Mouse (Mus musculus): ENCODE measurements around the gene Tmem132b. TPM values are rescaled to one million over a fixed set of nuclear protein-coding genes. Genes with fewer than 3 reads are reported as not detected.

The Tmem132b gene
- polyA plus RNA-seq, 1 experiment from 2014 or later: 0.42 TPM

DNA sequence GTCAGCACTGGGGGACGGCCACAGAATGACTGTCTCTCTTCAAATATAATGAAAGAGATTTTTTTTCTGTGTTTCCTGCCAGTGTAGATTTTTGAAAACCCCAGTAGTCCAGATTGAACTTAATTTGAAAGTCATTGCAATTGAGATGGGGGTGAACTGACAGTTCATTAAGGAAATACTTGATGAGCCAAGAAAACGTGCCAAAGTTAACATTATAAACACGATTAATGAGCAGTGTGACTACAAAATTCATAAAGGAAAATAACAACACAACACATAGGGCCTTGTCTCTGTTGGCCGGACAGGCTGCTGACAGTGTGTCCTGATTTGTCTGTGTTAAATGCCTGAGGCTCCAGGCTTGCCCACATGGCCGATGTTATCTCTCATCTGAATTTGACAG, 276.3 kb downstream of the Tmem132b start:
- Histone ChIP-seq H3K9me3 (ENCODE audit: control insufficient read depth, low read length) (no peaks in the 10 kb centered on the region; the same call in 1 of the 2 replicates), H3K36me3 (ENCODE audit: control insufficient read depth, insufficient read depth, low read length) (no peaks in the 10 kb centered on the region), H3K4me2 (no peak overlapping the region), H3K27ac (ENCODE audit: low read depth, low read length) (no peak overlapping the region), H3K4me3 (ENCODE audit: low read depth, low read length) (no peak overlapping the region), H3K27me3 (ENCODE audit: control insufficient read depth, insufficient read depth, low read length) (no peaks in the 10 kb centered on the region), H3K4me1 (ENCODE audit: control insufficient read depth, insufficient read depth, low read length) (0 out of 2 replicates have a peak, but pooled peaks cover 2% of the 10 kb centered on the region), H3K9ac (ENCODE audit: low read length) (no peak overlapping the region)
- no peak for DNase-seq (ENCODE audit: low spot score, missing footprints)
- 88% methylated on average over 5 of the region's 5 CpGs for WGBS
- no peak for ATAC-seq (ENCODE audit: low FRiP score)

DNA sequence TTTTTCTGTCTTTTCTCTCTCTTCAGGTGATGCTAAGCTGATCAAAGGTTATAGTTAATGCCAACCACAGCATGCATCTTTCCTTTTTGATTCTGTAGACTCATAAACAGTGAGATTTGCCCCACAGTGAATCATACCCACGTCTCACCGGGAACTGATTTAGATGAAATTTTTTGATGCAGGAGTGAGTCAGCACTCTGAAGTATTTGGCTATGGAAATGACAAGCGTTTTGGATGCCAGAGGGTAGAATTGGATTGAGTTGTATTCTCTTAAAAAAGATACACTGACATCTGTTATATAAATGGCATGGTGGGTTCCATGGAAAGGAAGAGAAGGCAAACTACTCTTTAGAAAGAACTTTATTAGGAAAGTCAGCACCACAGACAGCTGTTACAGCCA, 297.8 kb downstream of the Tmem132b start:
- Histone ChIP-seq H3K27ac (ENCODE audit: low read depth, low read length) (no peak overlapping the region), H3K9ac (ENCODE audit: low read length) (no peak overlapping the region), H3K4me1 (ENCODE audit: control insufficient read depth, insufficient read depth, low read length) (no peaks in the 10 kb centered on the region), H3K9me3 (ENCODE audit: control insufficient read depth, low read length) (no peaks in the 10 kb centered on the region), H3K4me3 (ENCODE audit: low read depth, low read length) (no peak overlapping the region), H3K36me3 (ENCODE audit: control insufficient read depth, insufficient read depth, low read length) (no peaks in the 10 kb centered on the region), H3K4me2 (no peak overlapping the region), H3K27me3 (ENCODE audit: control insufficient read depth, insufficient read depth, low read length) (no peaks in the 10 kb centered on the region)
- ATAC-seq (ENCODE audit: low FRiP score): no peak
- no peak for DNase-seq (ENCODE audit: low spot score, missing footprints)
- WGBS: 87% methylated on average over 3 of the region's 3 CpGs

DNA sequence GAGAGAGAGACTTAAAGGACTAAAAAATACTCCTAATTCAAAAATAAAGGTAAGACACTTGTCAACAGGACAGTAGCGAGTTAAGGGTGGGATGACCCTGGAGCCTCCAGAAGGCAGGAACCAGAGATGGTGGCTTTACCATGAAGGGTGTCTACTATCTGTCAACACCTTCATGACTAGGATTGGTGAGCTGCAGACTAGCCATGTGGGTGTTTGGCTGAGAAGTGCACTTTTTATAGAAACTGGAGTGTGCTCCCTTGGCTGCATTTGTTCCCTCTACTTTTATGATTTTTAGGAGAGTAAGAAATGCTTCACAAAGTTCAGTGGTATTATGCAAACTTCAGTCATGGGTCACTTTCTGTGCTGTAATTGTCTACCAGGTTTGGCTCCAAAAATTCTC, 304.3 kb downstream of the Tmem132b start:
- no peak overlapping the region for H3K4me3 ChIP-seq (ENCODE audit: low read depth, low read length)
- no peaks in the 10 kb centered on the region for H3K9me3 ChIP-seq (ENCODE audit: control insufficient read depth, low read length)
- WGBS: 81% methylated on average over 1 of the region's 1 CpGs
- no peak overlapping the region for H3K9ac ChIP-seq (ENCODE audit: low read length)
- H3K27me3 ChIP-seq (ENCODE audit: control insufficient read depth, insufficient read depth, low read length): no peaks in the 10 kb centered on the region
- H3K27ac ChIP-seq (ENCODE audit: low read depth, low read length): no peak overlapping the region
- no peak overlapping the region for H3K4me2 ChIP-seq
- no peaks in the 10 kb centered on the region for H3K4me1 ChIP-seq (ENCODE audit: control insufficient read depth, insufficient read depth, low read length)
- H3K36me3 ChIP-seq (ENCODE audit: control insufficient read depth, insufficient read depth, low read length): no peaks in the 10 kb centered on the region
- ATAC-seq (ENCODE audit: low FRiP score) (no peak), DNase-seq (ENCODE audit: low spot score, missing footprints) (no peak)

DNA sequence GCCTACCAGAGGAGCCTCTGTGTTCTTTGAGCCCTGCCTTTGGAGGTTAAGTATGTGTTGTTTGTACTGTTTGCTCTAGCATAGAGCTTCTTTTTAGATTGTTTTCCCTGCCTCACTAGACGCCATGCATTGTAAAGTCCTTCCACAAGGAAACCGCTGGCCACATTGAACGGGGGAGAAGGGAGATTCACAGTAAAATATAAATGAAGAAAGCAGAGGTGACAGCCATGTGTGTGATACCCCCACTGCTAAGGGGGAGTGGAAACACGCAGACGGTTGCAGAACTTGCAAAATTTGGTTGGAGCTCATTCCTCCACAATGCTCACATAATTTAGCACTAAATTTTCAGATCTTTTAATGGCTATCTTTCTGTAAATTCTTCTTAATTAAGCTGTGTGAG, 305.2 kb downstream of the Tmem132b start:
- 76% methylated on average over 5 of the region's 5 CpGs for WGBS

More for the DNA sequence above, 305.2 kb downstream of the Tmem132b start:
- Histone ChIP-seq H3K9me3 (ENCODE audit: control insufficient read depth, low read length) (no peaks in the 10 kb centered on the region), H3K4me2 (no peak overlapping the region), H3K4me3 (ENCODE audit: low read depth, low read length) (no peak overlapping the region), H3K27ac (ENCODE audit: low read depth, low read length) (no peak overlapping the region), H3K27me3 (ENCODE audit: control insufficient read depth, insufficient read depth, low read length) (no peaks in the 10 kb centered on the region), H3K36me3 (ENCODE audit: control insufficient read depth, insufficient read depth, low read length) (no peaks in the 10 kb centered on the region), H3K9ac (ENCODE audit: low read length) (no peak overlapping the region), H3K4me1 (ENCODE audit: control insufficient read depth, insufficient read depth, low read length) (no peaks in the 10 kb centered on the region)
- ATAC-seq (ENCODE audit: low FRiP score) (no peak), DNase-seq (ENCODE audit: low spot score, missing footprints) (no peak)

Other genes with a start within 250 kb of the Tmem132b start
- 26.0 and 26.5 TPM in 2 replicates for gene Scarb1, start 190.7 kb upstream of the Tmem132b start, polyA plus RNA-seq (2014; fragmentation: Nextera tagmentation; extraction: Ambion mirVana)
- gene Gm10382, start 142.5 kb upstream of the Tmem132b start, polyA plus RNA-seq (2014; fragmentation: Nextera tagmentation; extraction: Ambion mirVana): 0.12 and 0.29 TPM in 2 replicates
- gene Ubc, start 141.6 kb upstream of the Tmem132b start, polyA plus RNA-seq (2014; fragmentation: Nextera tagmentation; extraction: Ambion mirVana): 1,030 and 1,101 TPM in 2 replicates
- 9.2 and 9.9 TPM in 2 replicates for gene Dhx37, start 97.7 kb upstream of the Tmem132b start, polyA plus RNA-seq (2014; fragmentation: Nextera tagmentation; extraction: Ambion mirVana)
- 28.4 and 29.4 TPM in 2 replicates for gene Bri3bp, start 90.2 kb upstream of the Tmem132b start, polyA plus RNA-seq (2014; fragmentation: Nextera tagmentation; extraction: Ambion mirVana)
- 45.6 and 53.2 TPM in 2 replicates for gene Aacs, start 56.0 kb upstream of the Tmem132b start, polyA plus RNA-seq (2014; fragmentation: Nextera tagmentation; extraction: Ambion mirVana)

All from midbrain, embryonic 11.5 days (tissue).